Comparison of ENCODE assay signal across 12 mouse cellular contexts in genomic region chr7:6777689-6778088, GRCm38 (mm10). TPM values are rescaled to one million over a fixed set of nuclear protein-coding genes. Genes with fewer than 3 reads are reported as not detected.
DNase-seq lines count a peak whose midpoint lies in the region; ATAC-seq and TF ChIP-seq lines count a peak whose summit lies in the region.
"Had no signal": no experiment of that assay in that cellular context is flagged by ENCODE, and none has a peak within 500 bp of the region (broad histone marks: within the 10 kb centered on the region; RNA-seq: fewer than 3 reads in every experiment).

No protein-coding gene starts in this region.

- no peaks in the 10 kb centered on the region for H3K36me3 ChIP-seq in hindbrain, embryonic 12.5 days
- no peaks in the 10 kb centered on the region for H3K36me3 ChIP-seq in hindbrain, embryonic 16.5 days (ENCODE audit: control insufficient read depth, insufficient read depth, low read length)
- no peaks in the 10 kb centered on the region for H3K36me3 ChIP-seq in stomach, embryonic 14.5 days (ENCODE audit: control insufficient read depth, insufficient read depth, low read length)
- H3K36me3 ChIP-seq in stomach, postnatal 0 days (ENCODE audit: control insufficient read depth, insufficient read depth, low read length) = no peaks in the 10 kb centered on the region
- H3K36me3 ChIP-seq in limb, embryonic 12.5 days = no peaks in the 10 kb centered on the region
- H3K36me3 ChIP-seq: liver, embryonic 15.5 days; neural tube, embryonic 12.5 days had no signal

- peaks cover 13% of the 10 kb centered on the region for H3K4me1 ChIP-seq in hindbrain, embryonic 12.5 days
- peaks cover 15% of the 10 kb centered on the region for H3K4me1 ChIP-seq in hindbrain, embryonic 16.5 days (ENCODE audit: control insufficient read depth, insufficient read depth, low read depth, low read length)
- peaks cover 32% of the 10 kb centered on the region for H3K4me1 ChIP-seq in stomach, embryonic 14.5 days (ENCODE audit: control insufficient read depth, insufficient read depth, low read length)
- peaks cover 10% of the 10 kb centered on the region for H3K4me1 ChIP-seq in stomach, postnatal 0 days (replicated peaks; ENCODE audit: control insufficient read depth, insufficient read depth)
- H3K4me1 ChIP-seq in limb, embryonic 12.5 days (replicated peaks) = peaks cover 38% of the 10 kb centered on the region
- H3K4me1 ChIP-seq: liver, embryonic 15.5 days had no signal

- TF ChIP-seq CTCF in stomach, postnatal 0 days (IDR thresholded peaks at IDR 0.05; ENCODE audit: low read depth) = no peak

- no peak for ATAC-seq in hindbrain, embryonic 12.5 days (ENCODE audit: low FRiP score)
- ATAC-seq in hindbrain, embryonic 16.5 days = no peak
- ATAC-seq in stomach, embryonic 14.5 days (ENCODE audit: insufficient number of reproducible peaks, insufficient read depth, low FRiP score, low read depth) = no peak
- no peak for ATAC-seq in stomach, postnatal 0 days (ENCODE audit: low FRiP score, low TSS enrichment)
- 0 out of 2 replicates have a peak, but pooled peaks have one; percentile 13 for ATAC-seq in limb, embryonic 12.5 days (ENCODE audit: insufficient number of reproducible peaks, insufficient read depth, low FRiP score, low TSS enrichment, low read depth)
- no peak for ATAC-seq in activated CD4-positive, CD25-positive, alpha-beta regulatory T cell, adult 4 months

- no peaks in the 10 kb centered on the region for H3K27me3 ChIP-seq in hindbrain, embryonic 12.5 days
- no peaks in the 10 kb centered on the region for H3K27me3 ChIP-seq in hindbrain, embryonic 16.5 days (replicated peaks; ENCODE audit: control insufficient read depth, insufficient read depth, low read length)
- no peaks in the 10 kb centered on the region for H3K27me3 ChIP-seq in stomach, embryonic 14.5 days (ENCODE audit: control insufficient read depth, insufficient read depth, low read length)
- no peaks in the 10 kb centered on the region for H3K27me3 ChIP-seq in stomach, postnatal 0 days (ENCODE audit: control insufficient read depth, insufficient read depth, low read length)
- no peaks in the 10 kb centered on the region for H3K27me3 ChIP-seq in limb, embryonic 12.5 days
- H3K27me3 ChIP-seq: CH12.LX; liver, embryonic 15.5 days; neural tube, embryonic 12.5 days had no signal

- H3K4me3 ChIP-seq in hindbrain, embryonic 12.5 days = no peak overlapping the region
- no peak overlapping the region for H3K4me3 ChIP-seq in hindbrain, embryonic 16.5 days (ENCODE audit: low read length)
- H3K4me3 ChIP-seq in stomach, embryonic 14.5 days (ENCODE audit: low read depth, low read length) = no peak overlapping the region
- no peak overlapping the region for H3K4me3 ChIP-seq in stomach, postnatal 0 days (ENCODE audit: low read depth, low read length)
- H3K4me3 ChIP-seq in limb, embryonic 12.5 days (replicated peaks) = no peak overlapping the region
- H3K4me3 ChIP-seq: liver, embryonic 15.5 days; neural tube, embryonic 12.5 days had no signal

- H3K9me3 ChIP-seq in hindbrain, embryonic 12.5 days (replicated peaks) = no peaks in the 10 kb centered on the region
- no peaks in the 10 kb centered on the region for H3K9me3 ChIP-seq in hindbrain, embryonic 16.5 days (ENCODE audit: control insufficient read depth, low read length)
- H3K9me3 ChIP-seq in stomach, embryonic 14.5 days (ENCODE audit: control insufficient read depth, low read depth, low read length) = no peaks in the 10 kb centered on the region
- no peaks in the 10 kb centered on the region for H3K9me3 ChIP-seq in stomach, postnatal 0 days (ENCODE audit: control insufficient read depth, low read length)
- no peaks in the 10 kb centered on the region for H3K9me3 ChIP-seq in limb, embryonic 12.5 days
- H3K9me3 ChIP-seq: liver, embryonic 15.5 days; neural tube, embryonic 12.5 days had no signal

- TF ChIP-seq EP300 in stomach, postnatal 0 days (optimal IDR thresholded peaks at IDR 0.05) = no peak

- no peak overlapping the region for H3K9ac ChIP-seq in hindbrain, embryonic 12.5 days
- H3K9ac ChIP-seq in hindbrain, embryonic 16.5 days (ENCODE audit: low read depth, low read length) = no peak overlapping the region
- no peak overlapping the region for H3K9ac ChIP-seq in stomach, embryonic 14.5 days (replicated peaks; ENCODE audit: low read depth, low read length)
- H3K9ac ChIP-seq in stomach, postnatal 0 days (ENCODE audit: low read length) = no peak overlapping the region
- no peak overlapping the region for H3K9ac ChIP-seq in limb, embryonic 12.5 days (replicated peaks)
- H3K9ac ChIP-seq: liver, embryonic 15.5 days; neural tube, embryonic 12.5 days had no signal

- no peak overlapping the region for H3K4me2 ChIP-seq in hindbrain, embryonic 12.5 days (replicated peaks)
- no peak overlapping the region for H3K4me2 ChIP-seq in hindbrain, embryonic 16.5 days (ENCODE audit: low read length)
- H3K4me2 ChIP-seq in stomach, embryonic 14.5 days (replicated peaks; ENCODE audit: low read depth, low read length) = no peak overlapping the region
- H3K4me2 ChIP-seq in stomach, postnatal 0 days (replicated peaks; ENCODE audit: low read depth) = no peak overlapping the region
- H3K4me2 ChIP-seq in limb, embryonic 12.5 days = no peak overlapping the region
- H3K4me2 ChIP-seq: liver, embryonic 15.5 days; neural tube, embryonic 12.5 days had no signal

- 0 out of 2 replicates have a peak overlapping the region, but pooled peaks have one; percentile 24 for H3K27ac ChIP-seq in hindbrain, embryonic 12.5 days
- H3K27ac ChIP-seq in hindbrain, embryonic 16.5 days (ENCODE audit: low read depth, low read length) = no peak overlapping the region
- peak overlapping the region; percentile 83 for H3K27ac ChIP-seq in stomach, embryonic 14.5 days (ENCODE audit: low read length)
- no peak overlapping the region; the same call in 1 of the 2 replicates for H3K27ac ChIP-seq in stomach, postnatal 0 days (replicated peaks)
- H3K27ac ChIP-seq in limb, embryonic 12.5 days = peak overlapping the region; percentile 75
- H3K27ac ChIP-seq: liver, embryonic 15.5 days; neural tube, embryonic 12.5 days had no signal

- 47% methylated on average over 4 of the region's 4 CpGs for WGBS in hindbrain, embryonic 12.5 days
- 49% methylated on average over 4 of the region's 4 CpGs for WGBS in hindbrain, embryonic 16.5 days
- 9% methylated on average over 4 of the region's 4 CpGs for WGBS in stomach, embryonic 14.5 days
- 21% methylated on average over 4 of the region's 4 CpGs for WGBS in stomach, postnatal 0 days
- 27% methylated on average over 4 of the region's 4 CpGs for WGBS in limb, embryonic 12.5 days

- no peak for DNase-seq in stomach, postnatal 0 days (ENCODE audit: low spot score)
- no peak for DNase-seq in urinary bladder, postnatal 25 days (ENCODE audit: low spot score)
- no peak for DNase-seq in thymus, postnatal 36 days
- DNase-seq: cerebellum, adult 11 months had no signal

RNA-seq across cellular contexts. Expression of gene Usp29, which starts 47.3 kb away (rescaled TPM):
- 20.3 and 22.8 TPM in 2 replicates for polyA plus RNA-seq in hindbrain, embryonic 12.5 days (2016; fragmentation: Nextera tagmentation; extraction: Ambion mirVana)
- polyA plus RNA-seq in hindbrain, embryonic 16.5 days (2015; fragmentation: Nextera tagmentation; extraction: Ambion mirVana) = 26.8 and 31.3 TPM in 2 replicates
- 9.1 TPM in 2 replicates for polyA plus RNA-seq in stomach, embryonic 14.5 days (2014; fragmentation: Nextera tagmentation; extraction: Ambion mirVana)
- 1.0 and 1.4 TPM in 2 replicates for polyA plus RNA-seq in stomach, postnatal 0 days (2015; fragmentation: Nextera tagmentation; extraction: Ambion mirVana)
- polyA plus RNA-seq in limb, embryonic 12.5 days (2016; fragmentation: Nextera tagmentation; extraction: Ambion mirVana) = 15.4 and 15.8 TPM in 2 replicates
- not detected for polyA plus RNA-seq in activated CD4-positive, CD25-positive, alpha-beta regulatory T cell, adult 4 months (2017; shearing (Covaris generic))

RNA-seq across cellular contexts. Expression of gene Peg3, which starts 47.5 kb away (rescaled TPM):
- 175 and 205 TPM in 2 replicates for polyA plus RNA-seq in hindbrain, embryonic 12.5 days (2016; fragmentation: Nextera tagmentation; extraction: Ambion mirVana)
- 97.5 and 111 TPM in 2 replicates for polyA plus RNA-seq in hindbrain, embryonic 16.5 days (2015; fragmentation: Nextera tagmentation; extraction: Ambion mirVana)
- 210 and 239 TPM in 2 replicates for polyA plus RNA-seq in stomach, embryonic 14.5 days (2014; fragmentation: Nextera tagmentation; extraction: Ambion mirVana)
- polyA plus RNA-seq in stomach, postnatal 0 days (2015; fragmentation: Nextera tagmentation; extraction: Ambion mirVana) = 26.0 and 26.8 TPM in 2 replicates
- polyA plus RNA-seq in limb, embryonic 12.5 days (2016; fragmentation: Nextera tagmentation; extraction: Ambion mirVana) = 217 and 263 TPM in 2 replicates
- not detected for polyA plus RNA-seq in activated CD4-positive, CD25-positive, alpha-beta regulatory T cell, adult 4 months (2017; shearing (Covaris generic))

Comparison
In these comparisons a context has a peak if more than half of its experiments do, and no peak if none do; other contexts are left out.
1. H3K27ac ChIP-seq: peak in hindbrain, embryonic 12.5 days (single experiment), stomach, embryonic 14.5 days (single experiment) and limb, embryonic 12.5 days (single experiment); none in hindbrain, embryonic 16.5 days (single experiment) and stomach, postnatal 0 days (single experiment).
2. RNA of gene Peg3, which starts 47.5 kb away (polyA plus RNA-seq): 217 to 263 TPM in limb, embryonic 12.5 days, 210 to 239 TPM in stomach, embryonic 14.5 days, 175 to 205 TPM in hindbrain, embryonic 12.5 days, 97.5 to 111 TPM in hindbrain, embryonic 16.5 days and 26.0 to 26.8 TPM in stomach, postnatal 0 days; not detected in activated CD4-positive, CD25-positive, alpha-beta regulatory T cell, adult 4 months; every median in the first group is over 10 times any median in the second.